In the genomic region with DNA sequence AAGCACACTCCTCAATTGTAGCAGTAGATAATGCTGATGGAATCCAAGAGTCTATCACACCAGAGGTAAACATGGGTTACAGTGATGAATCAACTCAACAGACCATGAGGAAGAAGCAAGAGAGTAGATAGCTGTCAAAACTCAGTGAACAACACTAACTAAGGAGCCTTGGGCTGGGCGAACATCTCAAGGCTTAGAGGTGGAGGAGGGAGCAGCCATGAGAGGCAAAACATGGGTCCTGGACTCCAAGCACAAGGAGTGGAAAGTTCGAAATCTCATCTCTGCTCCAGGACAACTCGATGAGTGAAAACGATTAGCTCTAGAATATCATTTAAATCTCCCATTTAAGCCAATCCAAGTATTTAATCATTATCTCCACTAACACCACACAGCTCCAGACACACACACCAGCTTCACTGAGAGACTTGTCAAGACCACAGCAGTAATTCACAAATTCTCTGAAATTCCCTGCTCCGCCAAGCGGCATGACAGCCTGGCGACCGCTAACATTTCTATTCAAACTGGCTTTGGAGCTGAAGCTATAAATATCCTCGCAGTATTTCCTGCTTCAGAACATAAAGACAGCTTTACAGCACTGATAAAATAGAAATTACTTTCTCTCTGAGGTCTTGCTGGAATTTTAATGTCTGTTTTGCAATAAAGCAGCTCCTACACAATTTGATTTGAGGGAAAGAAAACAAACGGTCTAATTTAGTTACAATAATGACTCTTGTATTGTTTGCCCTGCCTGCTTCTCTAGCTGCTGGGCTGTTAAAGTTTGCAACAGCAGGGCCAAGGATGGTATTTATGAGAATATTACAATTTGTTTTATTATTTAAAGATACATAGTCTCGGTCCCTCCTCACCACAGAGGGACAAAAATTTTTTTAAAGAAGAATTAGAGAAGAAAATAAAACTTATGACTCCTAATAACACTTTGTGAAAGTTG, we compare ENCODE assay signal across 10 mouse cellular contexts.
DNase-seq lines count a peak whose midpoint lies in the region; ATAC-seq lines count a peak whose summit lies in the region.
"Had no signal": no experiment of that assay in that cellular context is flagged by ENCODE, and none has a peak within 500 bp of the region (broad histone marks: within the 10 kb centered on the region; RNA-seq: fewer than 3 reads in every experiment).

No protein-coding gene starts in this region.

- no peaks in the 10 kb centered on the region for H3K36me3 ChIP-seq in heart, embryonic 12.5 days
- no peaks in the 10 kb centered on the region for H3K36me3 ChIP-seq in heart, embryonic 10.5 days
- H3K36me3 ChIP-seq: embryonic facial prominence, embryonic 13.5 days had no signal

- 0 out of 2 replicates have a peak overlapping the region, but pooled peaks have one; percentile 2 for H3K4me2 ChIP-seq in heart, embryonic 12.5 days
- H3K4me2 ChIP-seq: embryonic facial prominence, embryonic 13.5 days had no signal

- no peak for ATAC-seq in heart, embryonic 12.5 days (ENCODE audit: insufficient number of reproducible peaks, low FRiP score)
- no peak for ATAC-seq in erythroid progenitor cell, adult 5-6 weeks (replicated peaks; ENCODE audit: low FRiP score, poor library complexity, severe bottlenecking)

- no peaks in the 10 kb centered on the region for H3K9me3 ChIP-seq in heart, embryonic 12.5 days (replicated peaks)
- no peaks in the 10 kb centered on the region for H3K9me3 ChIP-seq in heart, embryonic 10.5 days
- H3K9me3 ChIP-seq: embryonic facial prominence, embryonic 13.5 days had no signal

- no peak for DNase-seq in heart, embryonic 10.5 days (ENCODE audit: low spot score)
- DNase-seq in layer of hippocampus, adult 11-12 months (ENCODE audit: low spot score): peak; percentile 23
- no peak for DNase-seq in layer of hippocampus, postnatal 25 days (ENCODE audit: extremely low spot score in 1 of 2, low spot score in 1 of 2)
- DNase-seq in brain, embryonic 18.5 days (ENCODE audit: low read depth, low spot score): peak; percentile 47
- DNase-seq in layer of hippocampus, postnatal 36 days: peak; percentile 4 to 10
- DNase-seq in thymus, postnatal 14 days: no peak
- DNase-seq: spleen, adult 18-20 months had no signal

- no peak overlapping the region for H3K27ac ChIP-seq in heart, embryonic 12.5 days (ENCODE audit: poor library complexity, severe bottlenecking)
- H3K27ac ChIP-seq in heart, embryonic 10.5 days: no peak overlapping the region
- H3K27ac ChIP-seq: embryonic facial prominence, embryonic 13.5 days had no signal

- H3K27me3 ChIP-seq in heart, embryonic 12.5 days (replicated peaks): no peaks in the 10 kb centered on the region
- no peaks in the 10 kb centered on the region for H3K27me3 ChIP-seq in heart, embryonic 10.5 days (ENCODE audit: insufficient read depth, poor library complexity, severe bottlenecking)
- H3K27me3 ChIP-seq: embryonic facial prominence, embryonic 13.5 days had no signal

- H3K4me3 ChIP-seq in heart, embryonic 12.5 days: no peak overlapping the region
- no peak overlapping the region for H3K4me3 ChIP-seq in heart, embryonic 10.5 days
- H3K4me3 ChIP-seq: embryonic facial prominence, embryonic 13.5 days had no signal

- peaks cover 8% of the 10 kb centered on the region for H3K4me1 ChIP-seq in heart, embryonic 12.5 days (replicated peaks)
- H3K4me1 ChIP-seq in heart, embryonic 10.5 days: no peaks in the 10 kb centered on the region

- H3K9ac ChIP-seq in heart, embryonic 12.5 days: no peak overlapping the region
- H3K9ac ChIP-seq: embryonic facial prominence, embryonic 13.5 days had no signal

- WGBS in heart, embryonic 12.5 days: 53% methylated on average over 11 of the region's 11 CpGs
- WGBS in heart, embryonic 10.5 days: 71% methylated on average over 11 of the region's 11 CpGs

Comparison
In these comparisons a context has a peak if more than half of its experiments do, and no peak if none do; other contexts are left out.
1. DNase-seq: peak in layer of hippocampus, adult 11-12 months (single experiment), brain, embryonic 18.5 days (single experiment) and layer of hippocampus, postnatal 36 days (2 of 2); none in heart, embryonic 10.5 days (single experiment), layer of hippocampus, postnatal 25 days (0 of 2) and thymus, postnatal 14 days (single experiment).